Mouse (Mus musculus): Measurements from ENCODE around the gene Bri3. TPM values are rescaled to one million over a fixed set of nuclear protein-coding genes. Genes with fewer than 3 reads are reported as not detected.
"Not testable (repeated sequence)": the region's sequence is repeated elsewhere in the genome, so short reads cannot be mapped to it uniquely, and the experiment has no call there.

The Bri3 gene
- total and polyA plus RNA-seq, 2 experiments from 2014 or later = 18.2 to 114 TPM

- peak within 1 kb of the TSS; percentile 10 for H3K9ac ChIP-seq (replicated peaks; ENCODE audit: low read length)
These were observed 113.8 kb downstream of the Bri3 start, which contains the start of gene Baiap2l1 for GRCm38 (mm10) chr5:144357881-144358591. Baiap2l1 (minus strand) TSS chr5:144358112.

GRCm38 (mm10) chr5:144358592-144358917 lies 114.3 kb downstream of the Bri3 start:
- 7% methylated on average over 10 of the region's 10 CpGs for WGBS
- no peak for ATAC-seq

More at GRCm38 (mm10) chr5:144357881-144358591, 113.8 kb downstream of the Bri3 start, which contains the start of gene Baiap2l1:
- no peak; the same call in 1 of the 2 replicates for TF ChIP-seq CTCF (IDR thresholded peaks at IDR 0.05; ENCODE audit: low read depth)
- H3K27ac ChIP-seq = 0 out of 2 replicates have a peak within 1 kb of the TSS, but pooled peaks have one; percentile 0
- ATAC-seq (peak; percentile 91), DNase-seq (ENCODE audit: low spot score) (peak; percentile 73)
- H3K27me3 ChIP-seq (ENCODE audit: insufficient read depth, low read length) = peaks cover 12% of the 10 kb centered on the region
- H3K4me2 ChIP-seq (ENCODE audit: low read depth, low read length) = peak within 1 kb of the TSS; percentile 99
- no peaks in the 10 kb centered on the region for H3K36me3 ChIP-seq (ENCODE audit: insufficient read depth, low read length)
- H3K4me1 ChIP-seq (ENCODE audit: insufficient read depth, low read length) = peaks cover 14% of the 10 kb centered on the region
- WGBS = under 1% methylated on average over 58 of the region's 60 CpGs
- peak within 1 kb of the TSS; percentile 56 for H3K4me3 ChIP-seq (ENCODE audit: low read length)
- no peaks in the 10 kb centered on the region for H3K9me3 ChIP-seq (ENCODE audit: low read length)

GRCm38 (mm10) chr5:144359886-144360285 lies 115.6 kb downstream of the Bri3 start:
- H3K4me2 ChIP-seq (ENCODE audit: low read depth, low read length) = no peak overlapping the region
- ATAC-seq (no peak), DNase-seq (ENCODE audit: low spot score) (no peak)
- 82% methylated on average over 6 of the region's 6 CpGs for WGBS
- H3K9me3 ChIP-seq (ENCODE audit: low read length) = no peaks in the 10 kb centered on the region
- H3K4me1 ChIP-seq (ENCODE audit: insufficient read depth, low read length) = peaks cover 14% of the 10 kb centered on the region
- H3K27ac ChIP-seq = no peak overlapping the region
- TF ChIP-seq CTCF (IDR thresholded peaks at IDR 0.05; ENCODE audit: low read depth) = no peak
- H3K36me3 ChIP-seq (ENCODE audit: insufficient read depth, low read length) = no peaks in the 10 kb centered on the region
- peaks cover 12% of the 10 kb centered on the region for H3K27me3 ChIP-seq (ENCODE audit: insufficient read depth, low read length)
- no peak overlapping the region for H3K4me3 ChIP-seq (ENCODE audit: low read length)
- no peak overlapping the region for H3K9ac ChIP-seq (replicated peaks; ENCODE audit: low read length)

More at GRCm38 (mm10) chr5:144358592-144358917, 114.3 kb downstream of the Bri3 start:
- no peak for DNase-seq (ENCODE audit: low spot score)
- Histone ChIP-seq H3K27me3 (ENCODE audit: insufficient read depth, low read length) (peaks cover 12% of the 10 kb centered on the region), H3K4me1 (ENCODE audit: insufficient read depth, low read length) (peaks cover 14% of the 10 kb centered on the region), H3K9ac (replicated peaks; ENCODE audit: low read length) (0 out of 2 replicates have a peak overlapping the region, but pooled peaks have one; percentile 10), H3K9me3 (ENCODE audit: low read length) (no peaks in the 10 kb centered on the region), H3K4me2 (ENCODE audit: low read depth, low read length) (peak overlapping the region; percentile 99), H3K4me3 (ENCODE audit: low read length) (peak overlapping the region; percentile 56), H3K36me3 (ENCODE audit: insufficient read depth, low read length) (no peaks in the 10 kb centered on the region), H3K27ac (no peak overlapping the region)
- TF ChIP-seq CTCF (IDR thresholded peaks at IDR 0.05; ENCODE audit: low read depth) = no peak; the same call in 1 of the 2 replicates

- peaks cover 12% of the 10 kb centered on the region for H3K27me3 ChIP-seq (ENCODE audit: insufficient read depth, low read length)
- no peaks in the 10 kb centered on the region for H3K9me3 ChIP-seq (ENCODE audit: low read length)
- H3K4me3 ChIP-seq (ENCODE audit: low read length) = no peak overlapping the region
- no peak overlapping the region for H3K4me2 ChIP-seq (ENCODE audit: low read depth, low read length)
- H3K27ac ChIP-seq = no peak overlapping the region
- no peak overlapping the region for H3K9ac ChIP-seq (replicated peaks; ENCODE audit: low read length)
- H3K36me3 ChIP-seq (ENCODE audit: insufficient read depth, low read length) = no peaks in the 10 kb centered on the region
- DNase-seq (ENCODE audit: low spot score) (peak; percentile 23), ATAC-seq (no peak)
- WGBS = 46% methylated on average over 6 of the region's 6 CpGs
- TF ChIP-seq CTCF (IDR thresholded peaks at IDR 0.05; ENCODE audit: low read depth) = no peak
- H3K4me1 ChIP-seq (ENCODE audit: insufficient read depth, low read length) = peaks cover 14% of the 10 kb centered on the region
These were observed 116.1 kb downstream of the Bri3 start for GRCm38 (mm10) chr5:144360346-144360745.

- Histone ChIP-seq H3K4me3 (ENCODE audit: low read length) (no peak overlapping the region), H3K4me2 (ENCODE audit: low read depth, low read length) (no peak overlapping the region), H3K27ac (no peak overlapping the region), H3K4me1 (ENCODE audit: insufficient read depth, low read length) (no peaks in the 10 kb centered on the region), H3K9me3 (ENCODE audit: low read length) (no peaks in the 10 kb centered on the region), H3K9ac (replicated peaks; ENCODE audit: low read length) (no peak overlapping the region), H3K27me3 (ENCODE audit: insufficient read depth, low read length) (no peaks in the 10 kb centered on the region), H3K36me3 (ENCODE audit: insufficient read depth, low read length) (no peaks in the 10 kb centered on the region)
- ATAC-seq = no peak
- 91% methylated on average over 11 of the region's 11 CpGs for WGBS
- no peak for TF ChIP-seq CTCF (IDR thresholded peaks at IDR 0.05; ENCODE audit: low read depth)
- DNase-seq (ENCODE audit: low spot score) = no peak
These were observed 120.6 kb downstream of the Bri3 start for GRCm38 (mm10) chr5:144364680-144365357.

GRCm38 (mm10) chr5:144366551-144366950 lies 122.3 kb downstream of the Bri3 start:
- not testable (repeated sequence) for H3K27ac ChIP-seq; H3K36me3 ChIP-seq (ENCODE audit: insufficient read depth, low read length); H3K4me1 ChIP-seq (ENCODE audit: insufficient read depth, low read length); H3K9me3 ChIP-seq (ENCODE audit: low read length); H3K4me2 ChIP-seq (ENCODE audit: low read depth, low read length); H3K27me3 ChIP-seq (ENCODE audit: insufficient read depth, low read length); DNase-seq (ENCODE audit: low spot score); ATAC-seq; H3K4me3 ChIP-seq (ENCODE audit: low read length); H3K9ac ChIP-seq (replicated peaks; ENCODE audit: low read length)
- WGBS = 84% methylated on average over 6 of the region's 6 CpGs
